Mouse (Mus musculus) left cerebral cortex, postnatal 25 days (tissue): ENCODE data around the gene Ltbp4. TPM values are rescaled to one million over a fixed set of nuclear protein-coding genes. Genes with fewer than 3 reads are reported as not detected.

Experiments used
- DNase-seq, 2 experiments: peaks; one replicate each; pipeline ENCODE4 v3.0.0; 2022; ENCODE audit warnings: low spot score in 2 of 2, mixed read lengths in 1 of 2
- intact Hi-C: fragments of 180-260 bp; cut with DNase I; formaldehyde crosslinking; loops from one replicate; pipeline ENCODE4 v1.15.1; 2025
- total RNA-seq, 2 experiments: library from RNA; stranded (reverse); gene quantifications; 2 replicates each; pipeline ENCODE4 v1.2.3; 2021

The Ltbp4 gene
- total RNA-seq, 2 experiments from 2014 or later: 46.7 to 50.4 TPM

DNA sequence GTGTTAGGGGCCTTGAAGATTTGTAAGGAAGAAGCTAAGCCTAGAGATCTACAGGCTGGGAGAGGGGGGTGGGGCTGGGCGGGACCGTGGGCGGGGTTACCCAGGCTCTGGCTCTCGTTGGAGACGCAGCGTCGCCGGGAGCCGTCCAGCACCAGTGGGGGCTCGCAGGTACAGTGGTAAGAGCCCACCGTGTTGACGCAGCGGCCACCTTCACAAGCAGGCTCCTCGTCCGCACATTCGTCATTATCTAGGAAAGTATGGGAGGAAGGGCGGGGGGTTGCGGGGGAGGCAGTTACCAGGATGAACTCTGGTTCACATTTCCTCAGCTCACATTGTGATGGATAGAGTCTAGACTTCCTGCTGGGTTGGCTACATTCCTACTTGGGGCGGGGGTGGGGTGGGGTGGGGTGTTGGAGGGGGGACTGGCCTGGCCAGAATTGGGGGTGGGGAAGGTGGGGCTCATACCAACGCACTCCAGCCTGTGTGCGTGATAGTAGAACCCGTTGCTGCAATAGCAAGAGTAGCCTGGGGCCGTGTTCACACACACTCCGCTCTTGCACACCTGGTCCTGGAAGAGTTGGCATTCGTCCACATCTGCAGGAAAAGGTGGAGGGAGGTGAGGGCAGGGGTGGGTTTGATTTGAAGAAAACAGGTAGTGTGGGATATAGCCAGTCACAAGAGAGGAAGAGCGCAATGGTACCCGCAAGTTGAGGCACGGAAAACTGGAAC is 28.5 kb downstream of the Ltbp4 start:
- no peak for DNase-seq
- intact Hi-C loops: no loop called here

DNA sequence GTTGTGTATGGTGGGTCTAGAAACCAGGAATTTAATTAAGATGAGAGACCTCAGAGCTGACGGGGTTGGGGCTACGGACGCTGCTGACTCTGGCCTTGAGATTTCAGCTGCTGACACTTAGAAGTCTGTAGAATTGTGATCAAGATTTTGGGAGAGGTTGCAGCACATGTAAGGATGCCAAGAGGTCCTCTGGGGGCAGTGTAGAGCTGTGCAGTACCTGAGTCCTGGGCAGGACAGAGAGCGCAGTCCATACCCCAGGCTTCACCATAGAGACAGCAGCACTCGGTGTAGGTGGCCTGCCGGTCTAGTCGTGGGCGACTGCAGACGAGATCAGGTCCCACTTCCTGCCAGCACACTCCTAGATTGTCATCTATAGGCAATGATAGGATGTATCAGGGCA is 29.9 kb downstream of the Ltbp4 start:
- DNase-seq: no peak
- intact Hi-C loops: no loop called here

- intact Hi-C loops: no loop called here
Measured at GRCm38 (mm10) chr7:27306161-27307160, 31.0 kb downstream of the Ltbp4 start.

GRCm38 (mm10) chr7:27305091-27305730 is 32.3 kb downstream of the Ltbp4 start:
- DNase-seq: no peak
- intact Hi-C loops: no loop called here

More at GRCm38 (mm10) chr7:27306161-27307160, 31.0 kb downstream of the Ltbp4 start:
- DNase-seq: no peak

GRCm38 (mm10) chr7:27302172-27302571 is 35.3 kb downstream of the Ltbp4 start:
- intact Hi-C loops: loop anchor here (1.0 kb wide), 1 partner anchor 27 kb away; no protein-coding TSS in a partner anchor
- peak; percentile 75 to 76 for DNase-seq

GRCm38 (mm10) chr7:27300801-27301200 is 36.7 kb downstream of the Ltbp4 start:
- DNase-seq: peak in 1 of 2 experiments; percentile 71
- intact Hi-C loops: no loop called here

DNA sequence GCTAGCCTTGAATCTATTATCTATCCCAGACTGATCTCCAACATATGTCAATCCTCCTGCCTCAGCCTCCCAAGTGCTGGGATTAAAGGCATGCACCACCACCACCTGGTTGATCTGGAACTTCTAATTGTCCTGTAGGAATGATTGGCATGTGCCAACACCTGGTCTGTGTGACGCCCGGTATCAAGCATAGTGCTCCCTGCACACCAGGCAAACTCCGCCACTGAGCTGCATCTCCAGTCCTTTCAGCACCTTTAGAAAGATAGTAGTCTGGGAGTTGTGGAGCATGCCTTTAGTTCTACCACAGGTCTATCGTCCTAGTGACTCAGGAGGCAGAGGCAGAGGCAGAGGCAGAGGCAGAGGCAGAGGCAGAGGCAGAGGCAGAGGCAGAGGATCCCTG is 37.1 kb downstream of the Ltbp4 start:
- no peak for DNase-seq
- intact Hi-C loops: no loop called here

DNA sequence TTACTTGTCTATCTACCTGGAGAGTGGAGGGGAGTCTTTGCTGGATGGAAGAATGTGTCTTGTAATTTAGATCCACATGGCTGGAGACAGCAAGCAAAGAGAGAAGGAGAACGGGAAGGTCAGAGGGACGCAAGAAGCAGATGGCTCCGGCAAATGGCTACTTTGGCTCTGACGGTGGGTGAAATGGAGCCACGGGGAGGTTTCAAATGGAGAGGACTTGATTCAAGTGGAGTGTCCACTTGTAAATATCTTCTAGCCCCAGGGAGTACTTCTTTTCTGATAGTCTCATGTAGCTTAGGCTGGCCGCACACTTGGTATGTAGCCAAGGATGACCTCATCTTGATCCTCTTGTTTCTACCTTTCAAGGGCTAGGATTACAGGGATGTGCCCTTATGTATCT is 38.7 kb downstream of the Ltbp4 start:
- intact Hi-C loops: no loop called here
- no peak for DNase-seq

DNA sequence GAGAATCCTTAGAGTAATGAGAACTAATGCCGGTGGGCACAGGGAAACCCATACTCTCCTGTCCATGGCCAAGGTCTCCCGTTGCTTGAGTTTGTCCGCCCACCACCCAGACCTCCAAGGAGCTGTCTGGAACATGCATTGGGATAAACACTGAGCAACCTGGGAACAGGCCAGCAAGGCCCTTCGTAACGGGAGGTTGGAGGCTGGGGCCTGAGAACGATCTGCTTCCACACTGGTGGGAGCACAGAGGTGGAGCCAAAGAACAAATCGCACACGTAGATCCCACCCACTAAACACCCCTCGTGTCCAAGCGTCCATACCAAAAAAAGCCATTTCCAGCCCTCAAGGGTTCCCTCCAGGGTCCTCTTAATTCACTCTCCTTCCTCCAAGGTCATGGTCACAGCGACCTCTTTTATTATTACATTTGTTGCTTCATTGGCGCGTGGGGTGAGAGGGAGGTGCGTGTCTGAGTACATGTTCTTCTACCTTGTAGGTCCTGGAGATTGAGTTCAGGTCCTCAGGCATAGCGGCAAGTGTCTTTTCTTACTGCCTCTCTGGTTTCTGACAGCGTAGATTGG is 39.4 kb downstream of the Ltbp4 start:
- no peak for DNase-seq
- intact Hi-C loops: no loop called here

DNA sequence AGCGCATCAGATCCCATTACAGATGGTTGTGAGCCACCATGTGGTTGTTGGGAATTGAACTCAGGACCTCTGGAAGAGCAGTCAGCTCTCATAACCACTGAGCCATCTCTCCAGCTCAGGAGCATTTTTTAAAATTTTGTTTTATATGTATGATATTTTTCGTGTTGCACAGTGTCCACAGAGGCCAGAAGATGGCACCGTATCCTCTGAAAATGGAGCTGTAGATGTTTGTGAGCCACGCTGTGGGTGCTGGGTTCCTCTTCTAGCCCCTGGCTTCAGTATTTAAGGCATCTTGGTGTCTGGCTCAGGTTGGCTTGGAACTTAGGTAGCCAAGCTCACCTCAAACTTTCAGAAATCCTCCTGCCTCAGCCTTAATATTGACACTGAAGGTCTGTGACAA is 41.0 kb downstream of the Ltbp4 start:
- intact Hi-C loops: no loop called here
- no peak for DNase-seq

GRCm38 (mm10) chr7:27295956-27296355 is 41.5 kb downstream of the Ltbp4 start:
- intact Hi-C loops: no loop called here
- no peak for DNase-seq

DNA sequence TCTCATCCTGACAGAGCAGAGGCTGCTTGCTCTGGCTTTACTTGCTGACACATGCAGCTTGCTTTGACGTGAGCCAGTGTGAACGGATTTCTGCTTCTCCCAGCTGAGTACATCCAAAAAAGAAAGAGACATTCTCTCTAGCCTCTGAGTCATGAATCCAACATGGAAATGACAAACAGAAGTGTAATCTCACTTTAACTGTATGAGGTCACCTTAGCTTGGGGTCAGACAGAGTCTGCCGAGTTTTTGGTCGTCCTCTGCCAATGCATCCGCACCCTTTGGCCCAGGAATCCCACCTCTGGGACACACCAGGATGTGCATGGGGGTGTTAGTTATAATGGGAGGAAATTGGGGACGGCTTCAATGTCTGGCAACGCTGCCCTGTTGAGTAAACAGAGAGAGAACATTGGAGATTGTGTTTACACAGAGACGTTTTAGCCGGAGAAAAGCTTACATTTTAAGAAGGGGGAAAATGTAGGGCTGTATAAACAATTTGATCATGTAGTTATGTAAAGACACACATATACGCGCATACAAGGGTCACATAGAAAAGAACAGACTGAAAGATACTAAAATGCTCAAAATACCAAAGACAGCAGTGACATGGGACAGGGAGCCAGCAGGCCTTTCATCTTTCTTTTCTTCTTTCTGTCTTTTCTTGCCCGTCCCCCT is 45.6 kb downstream of the Ltbp4 start:
- intact Hi-C loops: no loop called here
- DNase-seq: peak in 1 of 2 experiments; percentile 79

GRCm38 (mm10) chr7:27290555-27290954 is 46.9 kb downstream of the Ltbp4 start:
- DNase-seq: no peak
- intact Hi-C loops: no loop called here

- intact Hi-C loops: no loop called here
- DNase-seq: no peak
Measured at GRCm38 (mm10) chr7:27288732-27289131, 48.8 kb downstream of the Ltbp4 start.

DNA sequence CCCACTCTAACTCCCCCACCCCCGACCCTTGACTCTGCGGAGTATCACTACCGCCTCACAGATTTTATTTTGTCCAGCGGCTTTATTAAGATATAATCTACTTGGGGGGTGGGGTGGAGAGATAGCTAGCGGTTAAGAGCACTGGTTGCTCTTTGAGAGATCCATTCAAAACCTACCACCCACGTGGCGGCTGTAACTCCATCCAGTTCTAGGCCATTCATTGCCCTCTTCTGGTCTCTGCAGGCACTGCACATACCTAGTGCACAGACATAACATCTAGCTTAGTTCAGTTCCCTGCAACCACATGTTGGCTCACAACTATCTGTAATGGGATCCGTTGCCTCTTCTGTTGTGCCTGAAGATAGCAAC is 51.8 kb downstream of the Ltbp4 start:
- intact Hi-C loops: no loop called here

GRCm38 (mm10) chr7:27284865-27285697 is 52.4 kb downstream of the Ltbp4 start:
- intact Hi-C loops: no loop called here
- peak in 1 of 2 experiments; percentile 34 for DNase-seq

More for the DNA sequence above, 51.8 kb downstream of the Ltbp4 start:
- peak in 1 of 2 experiments; percentile 74 for DNase-seq

- no peak for DNase-seq
- intact Hi-C loops: no loop called here
Measured at GRCm38 (mm10) chr7:27282225-27282624, 55.3 kb downstream of the Ltbp4 start.

DNA sequence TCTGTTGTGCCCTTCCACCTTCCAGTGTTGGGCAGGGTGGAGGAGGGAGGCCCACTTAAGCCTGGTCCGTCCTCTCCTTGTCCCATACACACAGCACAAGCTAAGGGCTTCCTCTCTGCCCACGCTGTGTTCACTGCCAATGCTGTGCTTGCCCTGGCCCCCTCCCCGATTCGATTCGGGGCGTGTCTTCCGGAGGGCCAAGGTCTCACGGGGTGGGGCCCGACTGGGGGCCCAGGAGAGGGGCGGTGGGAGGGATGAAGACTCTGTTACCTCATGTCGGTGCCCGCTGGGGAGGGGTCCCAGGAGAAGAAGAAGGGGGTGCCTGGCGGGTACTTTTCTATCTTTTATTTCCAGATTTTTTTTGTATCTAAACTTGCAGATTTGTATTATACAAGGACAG is 55.8 kb downstream of the Ltbp4 start:
- intact Hi-C loops: no loop called here
- no peak for DNase-seq
